Mouse (Mus musculus) embryonic facial prominence, embryonic 11.5 days (tissue): ENCODE data around the gene Clint1. TPM values are rescaled to one million over a fixed set of nuclear protein-coding genes. Genes with fewer than 3 reads are reported as not detected.

Experiments
- ATAC-seq: fragments of 200-750 bp; cut with Nextera tagmentation; replicated peaks from 2 replicates; pipeline ENCODE4 v1.8.0; 2017; ENCODE audit warnings: low read depth; ENCODE audit not compliant: insufficient number of reproducible peaks, low FRiP score, low TSS enrichment
- DNase-seq: peaks from one replicate; pipeline ENCODE4 v3.0.0-alpha.2; 2015; ENCODE audit warnings: low spot score
- H3K27ac ChIP-seq: fragments of 300-500 bp; sonication (generic); replicated peaks from 2 replicates; pipeline ENCODE4 v1.5.1; 2014; ENCODE audit warnings: mild to moderate bottlenecking, low read depth, low read length, control low read depth
- H3K27me3 ChIP-seq: fragments of 300-500 bp; sonication (generic); 2 replicates; pipeline ENCODE4 v1.6.1; 2014; ENCODE audit warnings: mild to moderate bottlenecking, low read length, moderate library complexity, mixed read lengths; ENCODE audit not compliant: control insufficient read depth, insufficient read depth
- H3K36me3 ChIP-seq: fragments of 300-500 bp; sonication (generic); replicated peaks from 2 replicates; pipeline ENCODE4 v1.6.1; 2014; ENCODE audit warnings: low read depth, mild to moderate bottlenecking, low read length, moderate library complexity, mixed read lengths; ENCODE audit not compliant: control insufficient read depth, insufficient read depth
- H3K4me1 ChIP-seq: fragments of 300-500 bp; sonication (generic); 2 replicates; pipeline ENCODE4 v1.6.1; 2014; ENCODE audit warnings: low read length, mixed read lengths; ENCODE audit not compliant: control insufficient read depth, insufficient read depth
- H3K4me2 ChIP-seq: fragments of 300-500 bp; sonication (generic); 2 replicates; pipeline ENCODE4 v1.6.1; 2014; ENCODE audit warnings: low read depth, mild to moderate bottlenecking, control low read depth, low read length, moderate library complexity
- H3K4me3 ChIP-seq: fragments of 300-500 bp; sonication (generic); 2 replicates; pipeline ENCODE4 v1.5.1; 2014; ENCODE audit warnings: low read depth, low read length, control low read depth
- H3K9ac ChIP-seq: fragments of 300-500 bp; sonication (generic); replicated peaks from 2 replicates; pipeline ENCODE4 v1.6.1; 2014; ENCODE audit warnings: mild to moderate bottlenecking, control low read depth, low read length
- H3K9me3 ChIP-seq: fragments of 300-500 bp; sonication (generic); replicated peaks from 2 replicates; pipeline ENCODE4 v1.6.1; 2016; ENCODE audit warnings: mild to moderate bottlenecking, low read length, inconsistent platforms, mixed read lengths; ENCODE audit not compliant: control insufficient read depth
- WGBS: fragments of 180-500 bp; shearing (Covaris S2); extraction: QIAGEN DNeasy Blood & Tissue Kit; methylation state at CpG from one replicate; pipeline ENCODE4 v1.1.7; 2014; 5-methylcytosine and 5-hydroxymethylcytosine counted together
- polyA plus RNA-seq: library from polyadenylated mRNA; unstranded; fragments of >200 nt; fragmentation: Nextera tagmentation; extraction: Ambion mirVana; gene quantifications from 2 replicates; pipeline ENCODE4 v1.2.1, GENCODE M21; 2014

The Clint1 gene
- 69.7 and 71.2 TPM in 2 replicates for polyA plus RNA-seq

- peak within 1 kb of the TSS; percentile 98 for H3K4me3 ChIP-seq
- no peaks in the 10 kb centered on the region for H3K36me3 ChIP-seq
- peak within 1 kb of the TSS; percentile 93 for H3K9ac ChIP-seq
- ATAC-seq (peak; percentile 90), DNase-seq (peak; percentile 89)
- H3K27ac ChIP-seq, result peak within 1 kb of the TSS; percentile 68
- H3K9me3 ChIP-seq, result no peaks in the 10 kb centered on the region
- H3K4me2 ChIP-seq, result peak within 1 kb of the TSS; percentile 58
- H3K4me1 ChIP-seq, result no peaks in the 10 kb centered on the region
- H3K27me3 ChIP-seq, result no peaks in the 10 kb centered on the region
- 2% methylated on average over 38 of the region's 57 CpGs for WGBS
Measured at GRCm38 (mm10) chr11:45851516-45852123, at the start of gene Clint1. Gene Clint1, plus strand, starts transcription at chr11:45852051.

DNA sequence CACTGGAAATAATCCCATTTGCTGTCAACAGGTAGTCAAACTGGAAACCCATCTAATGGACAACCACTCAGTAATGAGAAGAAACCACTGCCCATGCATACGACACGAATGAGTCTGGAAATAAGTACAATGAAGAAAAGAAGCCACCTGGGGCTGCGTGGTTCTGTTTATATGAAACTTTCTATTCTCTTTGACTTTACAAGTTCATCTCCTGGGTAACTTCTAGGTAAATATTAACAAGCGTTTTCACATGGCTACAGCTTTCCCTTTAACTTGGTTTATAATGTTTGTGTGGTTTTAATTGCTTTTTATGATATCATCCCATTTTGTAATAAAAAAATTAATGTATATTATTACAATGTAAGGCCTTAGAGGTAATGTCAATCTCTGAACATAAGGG lies 47.8 kb upstream of the Clint1 start:
- Histone ChIP-seq H3K27ac (no peak overlapping the region), H3K4me2 (no peak overlapping the region), H3K9me3 (no peaks in the 10 kb centered on the region), H3K36me3 (no peaks in the 10 kb centered on the region), H3K4me3 (no peak overlapping the region), H3K4me1 (peaks cover 5% of the 10 kb centered on the region; the same call in 1 of the 2 replicates), H3K27me3 (no peaks in the 10 kb centered on the region), H3K9ac (no peak overlapping the region)
- ATAC-seq (no peak), DNase-seq (no peak)
- WGBS, result 85% methylated on average over 4 of the region's 4 CpGs

GRCm38 (mm10) chr11:45805312-45805772 lies 46.5 kb upstream of the Clint1 start:
- no peak overlapping the region for H3K9ac ChIP-seq
- no peak overlapping the region for H3K4me2 ChIP-seq
- H3K4me3 ChIP-seq, result no peak overlapping the region
- no peak for DNase-seq
- no peaks in the 10 kb centered on the region for H3K4me1 ChIP-seq
- no peaks in the 10 kb centered on the region for H3K36me3 ChIP-seq
- no peak for ATAC-seq
- H3K27ac ChIP-seq, result no peak overlapping the region
- no peaks in the 10 kb centered on the region for H3K27me3 ChIP-seq
- 75% methylated on average over 6 of the region's 6 CpGs for WGBS
- no peaks in the 10 kb centered on the region for H3K9me3 ChIP-seq

DNA sequence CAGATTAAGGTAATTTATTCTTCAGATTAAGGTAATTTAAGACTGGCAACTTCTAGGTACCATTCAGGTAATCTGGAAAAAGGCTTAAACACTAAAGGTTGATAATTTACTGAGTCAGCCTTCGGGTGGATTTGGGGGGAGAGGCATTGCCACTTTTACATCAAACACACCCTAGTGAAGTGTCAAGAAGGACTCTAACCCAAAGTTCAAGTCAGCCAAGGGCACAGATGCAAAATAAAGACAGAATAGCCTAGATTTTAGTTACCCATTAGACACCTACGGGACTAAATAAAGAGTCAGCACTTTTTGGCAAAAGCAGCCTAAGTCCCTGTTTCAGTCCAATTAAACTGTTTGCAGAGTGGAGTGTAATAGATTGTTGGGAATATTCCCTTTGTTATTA lies 46.0 kb upstream of the Clint1 start:
- Histone ChIP-seq H3K27ac (no peak overlapping the region), H3K4me2 (no peak overlapping the region), H3K4me3 (no peak overlapping the region), H3K36me3 (no peaks in the 10 kb centered on the region), H3K27me3 (no peaks in the 10 kb centered on the region), H3K9ac (no peak overlapping the region), H3K9me3 (no peaks in the 10 kb centered on the region), H3K4me1 (no peaks in the 10 kb centered on the region)
- ATAC-seq, result no peak
- 73% methylated on average over 2 of the region's 2 CpGs for WGBS
- DNase-seq, result no peak

- no peak for DNase-seq
- H3K36me3 ChIP-seq, result no peaks in the 10 kb centered on the region
- WGBS, result 85% methylated on average over 2 of the region's 2 CpGs
Measured at GRCm38 (mm10) chr11:45806264-45806663, 45.6 kb upstream of the Clint1 start.

DNA sequence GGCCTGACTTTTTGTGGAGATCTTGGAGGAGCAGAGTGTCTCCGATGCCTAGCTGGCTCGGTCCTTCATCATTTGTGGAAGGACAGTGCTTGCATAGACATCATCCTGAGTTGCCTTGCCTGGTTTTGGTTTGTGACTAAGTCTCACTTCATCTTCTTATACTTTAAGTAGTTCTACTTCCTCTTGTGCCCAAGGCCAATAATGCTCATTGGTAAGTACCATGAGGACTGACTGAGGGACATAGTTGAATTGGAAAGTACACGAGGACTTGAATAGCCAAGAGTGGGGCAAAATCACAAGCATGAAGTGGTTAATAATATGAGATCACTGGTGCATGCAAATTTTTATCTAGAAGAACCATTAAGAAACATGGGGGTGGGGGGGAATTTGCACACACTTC lies 45.0 kb upstream of the Clint1 start:
- Histone ChIP-seq H3K9me3 (no peaks in the 10 kb centered on the region), H3K4me1 (no peaks in the 10 kb centered on the region), H3K36me3 (no peaks in the 10 kb centered on the region), H3K27me3 (no peaks in the 10 kb centered on the region), H3K27ac (no peak overlapping the region), H3K9ac (no peak overlapping the region), H3K4me3 (no peak overlapping the region), H3K4me2 (no peak overlapping the region)
- no peak for ATAC-seq
- 93% methylated on average over 3 of the region's 3 CpGs for WGBS
- no peak for DNase-seq

More at GRCm38 (mm10) chr11:45806264-45806663, 45.6 kb upstream of the Clint1 start:
- ATAC-seq, result no peak
- no peaks in the 10 kb centered on the region for H3K9me3 ChIP-seq
- no peak overlapping the region for H3K9ac ChIP-seq
- no peaks in the 10 kb centered on the region for H3K27me3 ChIP-seq
- no peak overlapping the region for H3K4me2 ChIP-seq
- no peaks in the 10 kb centered on the region for H3K4me1 ChIP-seq
- H3K27ac ChIP-seq, result no peak overlapping the region
- H3K4me3 ChIP-seq, result no peak overlapping the region

- 85% methylated on average over 12 of the region's 12 CpGs for WGBS
- Histone ChIP-seq H3K36me3 (no peaks in the 10 kb centered on the region), H3K9me3 (no peaks in the 10 kb centered on the region), H3K4me2 (no peak overlapping the region), H3K4me1 (no peaks in the 10 kb centered on the region), H3K9ac (no peak overlapping the region), H3K27me3 (no peaks in the 10 kb centered on the region), H3K4me3 (no peak overlapping the region), H3K27ac (no peak overlapping the region)
- ATAC-seq (no peak), DNase-seq (no peak)
Measured at GRCm38 (mm10) chr11:45807820-45808219, 44.0 kb upstream of the Clint1 start.

DNA sequence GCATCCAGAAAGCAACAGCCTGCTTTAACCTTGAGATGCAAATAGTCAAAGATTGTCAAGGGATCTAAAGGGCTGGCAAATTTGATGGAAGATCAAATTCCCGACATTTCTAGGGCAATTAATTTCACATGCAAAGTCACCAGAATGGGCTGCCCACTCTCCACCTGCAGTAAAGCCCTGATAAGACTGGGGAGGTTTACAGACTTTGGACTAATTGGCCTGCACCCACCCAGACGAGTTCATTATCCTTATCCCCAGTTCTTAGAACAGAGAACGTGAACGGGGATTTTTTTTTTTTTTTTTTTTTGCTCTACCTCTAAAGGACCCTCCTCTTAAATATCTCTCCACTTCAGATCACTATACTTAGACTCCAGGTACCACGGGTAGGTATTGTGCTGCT lies 42.4 kb upstream of the Clint1 start:
- ATAC-seq (no peak), DNase-seq (no peak)
- H3K4me2 ChIP-seq, result no peak overlapping the region
- H3K36me3 ChIP-seq, result no peaks in the 10 kb centered on the region
- H3K27ac ChIP-seq, result no peak overlapping the region
- H3K9me3 ChIP-seq, result no peaks in the 10 kb centered on the region
- H3K27me3 ChIP-seq, result no peaks in the 10 kb centered on the region
- H3K9ac ChIP-seq, result no peak overlapping the region
- WGBS, result 54% methylated on average over 5 of the region's 5 CpGs
- H3K4me3 ChIP-seq, result no peak overlapping the region
- H3K4me1 ChIP-seq, result no peaks in the 10 kb centered on the region
